Comparison of ENCODE assay signal across 8 mouse cellular contexts in the genomic region with DNA sequence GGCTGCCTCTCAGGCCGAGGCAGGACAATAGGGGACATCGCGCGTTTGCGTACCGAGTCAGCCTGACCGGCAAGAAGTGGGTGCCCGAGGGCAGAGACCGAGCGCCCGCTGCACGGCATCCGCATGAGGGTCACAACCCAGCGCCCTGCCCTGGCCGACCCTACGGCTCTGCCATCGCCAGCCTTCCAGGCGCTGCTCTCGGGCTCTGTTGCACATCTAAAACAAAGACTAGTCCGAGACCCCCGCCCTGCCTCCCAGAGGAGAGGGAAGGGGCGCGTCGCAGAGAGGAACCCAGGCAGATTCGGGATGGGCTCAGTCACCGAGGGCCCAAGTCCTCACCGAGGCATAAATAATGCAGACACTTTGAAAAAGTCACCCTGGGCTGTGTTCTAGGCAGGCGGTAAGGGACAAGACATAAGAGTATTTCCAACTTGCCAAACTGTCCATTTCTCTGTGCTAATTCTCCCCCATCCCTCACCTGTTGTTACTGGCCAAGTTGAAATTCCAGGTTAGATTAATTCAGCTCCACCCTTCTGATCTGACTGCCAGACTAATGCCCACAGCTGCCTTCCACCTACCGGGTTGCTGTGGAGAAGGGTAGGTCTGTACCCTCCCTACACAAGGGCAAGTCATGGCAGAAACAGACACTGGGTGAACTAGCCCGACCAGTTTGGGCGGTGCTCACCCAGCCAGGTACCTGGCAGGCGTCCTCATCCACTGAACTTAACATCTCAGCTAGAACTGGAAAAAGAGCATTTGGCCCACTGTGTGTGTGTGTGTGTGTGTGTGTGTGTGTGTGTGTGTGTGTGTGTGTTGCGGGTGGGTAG. TPM values are rescaled to one million over a fixed set of nuclear protein-coding genes. Genes with fewer than 3 reads are reported as not detected.
DNase-seq lines count a peak whose midpoint lies in the region; ATAC-seq lines count a peak whose summit lies in the region.

No protein-coding gene starts in this region.

- H3K9ac ChIP-seq in forebrain, embryonic 11.5 days (ENCODE audit: low read length): peak overlapping the region; percentile 97

- WGBS in forebrain, embryonic 11.5 days: 4% methylated on average over 33 of the region's 33 CpGs

- peak; percentile 55; the same call in 1 of the 2 replicates for ATAC-seq in forebrain, embryonic 11.5 days (replicated peaks; ENCODE audit: low FRiP score)
- 0 out of 2 replicates have a peak, but pooled peaks have one; percentile 10 for ATAC-seq in megakaryocyte progenitor cell, adult 5-6 weeks (replicated peaks; ENCODE audit: poor library complexity)

- peak overlapping the region; percentile 95 for H3K27ac ChIP-seq in forebrain, embryonic 11.5 days (ENCODE audit: low read depth, low read length)

- H3K4me1 ChIP-seq in forebrain, embryonic 11.5 days (replicated peaks; ENCODE audit: control insufficient read depth, insufficient read depth, low read length): peaks cover 22% of the 10 kb centered on the region

- H3K4me2 ChIP-seq in forebrain, embryonic 11.5 days (ENCODE audit: low read depth, low read length, severe bottlenecking): peak overlapping the region; percentile 64

- H3K4me3 ChIP-seq in forebrain, embryonic 11.5 days (ENCODE audit: low read depth, low read length): peak overlapping the region; percentile 89

- DNase-seq in right cerebral cortex, postnatal 4 days: peak; percentile 53
- DNase-seq in right cerebral cortex, adult 2 months (ENCODE audit: low spot score in 2 of 2): no peak
- DNase-seq in forebrain, embryonic 11.5 days (ENCODE audit: low spot score): peak; percentile 54
- DNase-seq in kidney, postnatal 10 days: peak; percentile 77
- no peak for DNase-seq in B cell, adult 2 months
- DNase-seq in gastrocnemius, adult 8-10 months (ENCODE audit: low spot score in 2 of 2): no peak
- DNase-seq in right cerebral cortex, postnatal 36 days (ENCODE audit: low spot score in 2 of 2): no peak

- H3K27me3 ChIP-seq in forebrain, embryonic 11.5 days (ENCODE audit: control insufficient read depth, insufficient read depth, low read length): no peaks in the 10 kb centered on the region

- no peaks in the 10 kb centered on the region for H3K9me3 ChIP-seq in forebrain, embryonic 11.5 days (ENCODE audit: control insufficient read depth, low read length)

- H3K36me3 ChIP-seq in forebrain, embryonic 11.5 days (ENCODE audit: control insufficient read depth, insufficient read depth, low read length): no peaks in the 10 kb centered on the region; the same call in 1 of the 2 replicates

RNA-seq across cellular contexts. Expression of a gene that starts 1.7 kb away (rescaled TPM):
- 49.9 and 56.0 TPM in 2 replicates for polyA plus RNA-seq in forebrain, embryonic 11.5 days (2014; fragmentation: Nextera tagmentation; extraction: Ambion mirVana)
- 27.9 and 29.6 TPM in 2 replicates for total RNA-seq in megakaryocyte progenitor cell, adult 5-6 weeks (2015)
- total RNA-seq in megakaryocyte progenitor cell, adult 5-6 weeks (2017): 12.2 and 14.5 TPM in 2 replicates
- total RNA-seq in gastrocnemius, adult 8-10 months (2022): 10 to 100 TPM in 3 of 4 experiments, 1 to 10 TPM in 1; 9.8 to 20.1 (median 14.8) TPM

RNA-seq across cellular contexts. Expression of a gene that starts 49.6 kb away (rescaled TPM):
- 57.9 and 60.6 TPM in 2 replicates for polyA plus RNA-seq in forebrain, embryonic 11.5 days (2014; fragmentation: Nextera tagmentation; extraction: Ambion mirVana)
- 40.2 and 51.7 TPM in 2 replicates for total RNA-seq in megakaryocyte progenitor cell, adult 5-6 weeks (2015)
- total RNA-seq in megakaryocyte progenitor cell, adult 5-6 weeks (2017): 34.3 and 35.3 TPM in 2 replicates
- 10 to 100 TPM; 14.6 to 17.3 (median 16.2) TPM for total RNA-seq in gastrocnemius, adult 8-10 months (2022)

Comparison
In these comparisons a context has a peak if more than half of its experiments do, and no peak if none do; other contexts are left out.
1. DNase-seq: peak in right cerebral cortex, postnatal 4 days (single experiment), forebrain, embryonic 11.5 days (single experiment) and kidney, postnatal 10 days (single experiment); none in right cerebral cortex, adult 2 months (0 of 2), B cell, adult 2 months (0 of 2), gastrocnemius, adult 8-10 months (0 of 2) and right cerebral cortex, postnatal 36 days (0 of 2).